Mouse (Mus musculus): ENCODE data around the gene Bms1.

Gene Bms1

GRCm38 (mm10) chr6:118365781-118366180 lies 53.5 kb downstream of the Bms1 start:
- no peak for DNase-seq (ENCODE audit: low spot score)

GRCm38 (mm10) chr6:118350342-118350741 lies 68.9 kb downstream of the Bms1 start:
- no peak for DNase-seq (ENCODE audit: low spot score)

- DNase-seq (ENCODE audit: low spot score), result no peak
Observed at GRCm38 (mm10) chr6:118348186-118348585, 71.1 kb downstream of the Bms1 start.

GRCm38 (mm10) chr6:118347291-118347690 lies 72.0 kb downstream of the Bms1 start:
- no peak for DNase-seq (ENCODE audit: low spot score)

GRCm38 (mm10) chr6:118341861-118342485 lies 77.3 kb downstream of the Bms1 start:
- no peak for DNase-seq (ENCODE audit: low spot score)

- no peak for DNase-seq (ENCODE audit: low spot score)
Observed at GRCm38 (mm10) chr6:118337660-118338059, 81.6 kb downstream of the Bms1 start.

- DNase-seq (ENCODE audit: low spot score), result no peak
Observed at GRCm38 (mm10) chr6:118336541-118337480, 82.5 kb downstream of the Bms1 start.

- no peak for DNase-seq (ENCODE audit: low spot score)
Observed at GRCm38 (mm10) chr6:118335934-118336450, 83.3 kb downstream of the Bms1 start.

- no peak for DNase-seq (ENCODE audit: low spot score)
Observed at GRCm38 (mm10) chr6:118333861-118334260, 85.4 kb downstream of the Bms1 start.
